Mouse (Mus musculus) erythroblast, adult 5-6 weeks (primary cell): ENCODE results near the gene Ddx19a. TPM values are rescaled to one million over a fixed set of nuclear protein-coding genes. Genes with fewer than 3 reads are reported as not detected.
"Not testable (repeated sequence)": the region's sequence is repeated elsewhere in the genome, so short reads cannot be mapped to it uniquely, and the experiment has no call there.

Experiments
- ATAC-seq: replicated peaks from 2 replicates; pipeline ENCODE4 v1.8.0; 2016; ENCODE audit warnings: moderate number of reproducible peaks, mild to moderate bottlenecking, moderate TSS enrichment, inconsistent platforms; ENCODE audit not compliant: poor library complexity, low FRiP score, severe bottlenecking
- total RNA-seq, 2 experiments: library from RNA; stranded (forward) in 1 of 2; stranded (reverse) in 1 of 2; fragments of 150-400 nt in 1 of 2; fragments of 200-764, 138-1000 nt in 1 of 2; gene quantifications; 2 replicates each; pipeline versions ENCODE4 v1.2.3 to v1.2.4; 2015 to 2017; ENCODE audit warnings: low replicate concordance in 2 of 2

Ddx19a gene
- total RNA-seq, 2 experiments from 2014 or later, result 9.5 to 13.1 TPM

DNA sequence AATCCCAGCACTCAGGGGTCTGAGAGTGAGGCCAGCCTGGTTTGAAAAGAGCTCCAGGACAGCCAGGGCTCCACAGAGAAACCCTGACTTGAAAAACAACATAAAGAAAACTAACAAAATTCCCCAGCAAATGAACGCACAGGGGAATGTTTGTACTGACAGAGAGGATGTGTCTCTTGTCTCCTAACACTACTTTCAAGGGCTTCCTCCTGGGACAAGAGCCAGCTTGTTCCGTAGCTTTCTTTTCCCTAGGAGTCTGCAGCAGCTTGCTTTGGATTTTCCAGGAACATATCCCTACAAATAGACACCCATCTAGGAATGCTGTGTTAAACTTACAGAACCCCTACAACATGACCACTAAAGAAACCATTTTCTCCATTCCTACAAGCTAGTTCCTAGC, 19.6 kb downstream of the Ddx19a start:
- ATAC-seq, result not testable (repeated sequence)

- ATAC-seq, result not testable (repeated sequence)
Observed at GRCm38 (mm10) chr8:110976532-110976931, 21.1 kb downstream of the Ddx19a start.

GRCm38 (mm10) chr8:110969910-110970770, 27.5 kb downstream of the Ddx19a start:
- peak; percentile 88 for ATAC-seq

DNA sequence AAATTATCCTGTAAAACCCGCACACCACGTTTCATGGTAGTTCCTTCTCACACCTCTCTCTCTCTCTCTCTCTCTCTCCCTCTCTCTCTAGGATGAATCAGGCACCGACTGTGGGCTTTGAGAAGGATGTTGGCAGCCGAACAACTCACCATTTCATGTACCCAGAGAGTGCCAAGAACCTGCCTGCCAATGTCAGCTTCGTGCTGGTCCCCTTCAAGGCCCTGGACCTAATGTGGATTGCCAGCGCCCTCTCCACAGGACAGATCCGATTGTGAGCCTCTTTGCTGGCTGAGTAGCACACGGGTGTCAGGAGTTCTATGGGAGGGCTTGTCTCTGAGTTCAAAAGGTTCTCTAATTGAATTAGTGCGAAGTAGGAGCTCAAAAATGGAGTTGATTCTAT, 30.3 kb downstream of the Ddx19a start:
- ATAC-seq, result no peak

DNA sequence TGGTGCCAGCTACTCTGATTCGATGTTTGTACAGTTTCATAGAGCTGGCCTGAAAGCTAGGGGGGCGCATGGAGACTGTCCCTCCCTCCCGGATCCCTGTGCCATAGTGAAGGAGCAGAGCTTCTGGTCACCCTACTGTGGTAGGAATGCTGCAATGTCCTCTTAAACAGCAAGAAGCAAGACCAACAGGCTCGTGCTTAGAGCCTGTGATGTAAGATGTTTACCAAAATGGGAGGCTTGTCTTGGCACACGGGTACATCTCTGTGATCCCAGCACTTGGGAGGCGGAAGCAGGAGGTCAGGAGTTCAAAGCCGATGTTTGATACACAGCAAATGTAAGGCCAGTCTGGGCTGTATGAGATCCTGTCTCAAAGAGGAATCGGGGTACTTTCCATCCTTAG, 31.0 kb downstream of the Ddx19a start:
- ATAC-seq, result no peak

- peak; percentile 9; the same call in 1 of the 2 replicates for ATAC-seq
Observed at GRCm38 (mm10) chr8:110965594-110965993, 32.0 kb downstream of the Ddx19a start.

DNA sequence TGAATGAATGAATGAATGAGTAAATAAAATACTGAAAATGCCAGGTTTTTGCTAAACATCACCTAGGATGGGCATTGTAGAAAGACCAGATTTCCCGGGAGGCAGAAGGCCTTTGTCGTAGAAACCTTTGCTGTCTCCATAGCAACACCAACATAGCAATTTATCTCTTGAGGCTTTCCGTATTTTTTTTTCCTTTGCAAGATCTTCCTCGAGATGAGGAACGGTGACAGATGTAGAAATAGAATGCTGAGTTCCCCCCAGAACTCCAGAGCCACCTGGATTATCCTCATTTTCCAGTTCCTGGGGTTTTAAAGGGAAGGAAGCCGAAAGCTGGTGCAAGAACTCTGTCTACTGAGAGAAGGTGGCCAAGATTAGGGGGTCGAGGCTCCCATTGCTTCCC, 32.9 kb downstream of the Ddx19a start:
- ATAC-seq, result no peak

GRCm38 (mm10) chr8:110963051-110963450, 34.5 kb downstream of the Ddx19a start:
- no peak for ATAC-seq

DNA sequence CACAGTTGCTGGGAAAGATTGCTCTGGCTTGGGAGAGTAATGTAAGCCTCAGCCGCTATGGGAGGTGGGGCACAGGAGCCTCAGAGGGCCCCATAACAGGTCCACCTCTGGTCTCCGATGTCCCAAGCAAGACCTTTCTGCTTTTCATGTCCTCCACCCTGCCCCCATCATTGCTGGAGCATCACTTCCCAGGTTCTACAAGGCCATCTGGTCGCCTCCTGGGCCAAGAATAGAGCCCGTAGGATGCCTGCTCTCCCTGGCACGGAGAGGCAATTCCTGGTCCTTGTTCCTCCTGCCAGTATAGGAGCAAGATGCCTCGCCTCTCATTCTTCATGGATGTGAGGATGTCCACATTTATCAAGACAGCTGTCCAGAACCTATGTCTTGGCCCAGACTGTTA, 37.7 kb downstream of the Ddx19a start:
- ATAC-seq, result no peak

DNA sequence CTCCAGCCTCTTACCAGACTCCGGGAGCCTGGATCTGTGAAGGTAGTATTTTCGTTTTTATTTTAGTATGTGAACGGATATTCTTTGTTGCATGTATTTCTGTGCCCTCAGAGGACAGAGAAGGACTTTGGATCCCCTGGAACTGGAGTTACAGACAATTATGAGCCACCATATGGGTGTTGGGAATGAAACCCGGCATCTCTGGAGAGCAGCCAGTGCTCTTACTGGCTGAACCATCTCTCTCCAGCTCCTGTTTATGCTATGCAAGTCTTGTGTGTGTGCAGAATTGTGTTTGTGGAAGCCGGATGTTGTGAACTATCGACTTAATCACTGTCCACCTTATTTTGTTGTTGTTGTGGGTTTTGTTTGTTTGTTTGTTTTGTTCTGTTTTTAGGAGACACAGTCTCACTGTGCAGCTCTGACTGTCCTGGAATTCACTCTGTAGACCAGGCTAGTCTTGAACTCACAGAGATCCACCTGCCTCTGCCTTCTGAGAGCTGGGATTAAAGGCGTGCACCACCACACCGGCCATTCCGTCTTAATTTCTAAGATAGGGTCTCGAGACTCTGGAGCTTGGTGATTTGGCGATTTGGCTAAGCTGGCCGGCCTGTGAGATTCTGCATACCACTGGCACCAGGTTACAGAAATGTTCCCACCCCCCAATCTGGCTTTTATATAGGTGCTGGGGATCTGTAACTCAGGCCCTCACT, 38.4 kb downstream of the Ddx19a start:
- no peak for ATAC-seq

GRCm38 (mm10) chr8:110958553-110958952, 39.0 kb downstream of the Ddx19a start:
- not testable (repeated sequence) for ATAC-seq

GRCm38 (mm10) chr8:110958135-110958534, 39.5 kb downstream of the Ddx19a start:
- no peak for ATAC-seq

DNA sequence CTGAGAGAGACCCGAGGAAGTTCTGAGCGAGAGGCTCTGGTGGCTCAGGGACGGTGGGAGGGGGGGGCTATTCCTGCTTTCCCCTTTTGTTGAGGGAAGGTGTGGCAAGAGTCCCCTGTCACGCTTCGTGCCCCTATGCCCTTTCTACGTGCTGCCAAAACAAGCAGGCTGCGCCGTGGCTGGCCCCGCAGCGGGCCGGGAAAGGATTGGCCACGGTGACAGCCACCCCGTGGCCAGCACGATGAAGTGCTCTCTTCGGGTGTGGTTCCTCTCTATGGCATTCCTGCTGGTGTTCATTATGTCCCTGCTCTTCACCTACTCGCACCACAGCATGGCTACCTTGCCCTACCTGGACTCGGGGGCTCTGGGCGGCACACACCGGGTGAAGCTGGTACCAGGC, 40.1 kb downstream of the Ddx19a start:
- ATAC-seq, result no peak

DNA sequence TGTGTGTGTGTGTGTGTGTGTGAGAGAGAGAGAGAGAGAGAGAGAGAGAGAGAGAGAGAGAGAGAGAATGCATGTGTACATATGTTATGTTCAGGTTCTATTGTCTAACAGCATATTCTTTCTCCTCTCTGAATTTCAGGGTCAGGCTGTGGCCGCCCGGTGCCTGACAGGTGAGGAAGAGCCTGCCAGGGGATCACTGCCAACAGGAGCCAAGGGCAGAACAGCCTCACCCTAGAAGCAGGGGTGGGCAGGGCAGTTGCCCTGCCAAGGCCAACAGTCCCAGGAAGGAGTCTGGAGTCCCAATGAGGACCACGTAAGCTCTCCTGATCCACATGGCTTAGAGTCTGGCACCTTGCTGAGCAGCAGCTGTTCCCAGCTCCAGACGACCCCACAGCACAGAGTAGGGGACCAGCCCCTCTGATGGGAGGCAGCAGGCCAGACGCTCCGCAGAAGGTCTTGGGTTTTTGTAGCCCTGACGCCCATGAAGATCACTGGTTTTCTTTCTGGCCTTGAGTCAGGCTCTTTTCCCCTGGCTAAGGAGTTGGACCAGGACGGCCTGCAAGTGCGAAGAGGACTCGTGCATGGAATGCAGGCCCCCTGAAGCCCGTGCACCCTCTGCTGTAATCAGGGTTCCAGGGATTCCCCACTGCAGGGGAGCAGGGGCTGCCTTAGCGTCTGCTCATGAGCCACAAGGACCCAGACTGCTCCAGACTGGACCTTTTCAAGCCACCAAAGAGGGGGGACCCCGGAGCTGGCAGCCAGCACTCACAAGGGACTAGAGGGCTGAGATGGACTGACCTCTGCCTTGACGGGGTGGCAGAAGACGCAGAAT, 40.8 kb downstream of the Ddx19a start:
- no peak for ATAC-seq

DNA sequence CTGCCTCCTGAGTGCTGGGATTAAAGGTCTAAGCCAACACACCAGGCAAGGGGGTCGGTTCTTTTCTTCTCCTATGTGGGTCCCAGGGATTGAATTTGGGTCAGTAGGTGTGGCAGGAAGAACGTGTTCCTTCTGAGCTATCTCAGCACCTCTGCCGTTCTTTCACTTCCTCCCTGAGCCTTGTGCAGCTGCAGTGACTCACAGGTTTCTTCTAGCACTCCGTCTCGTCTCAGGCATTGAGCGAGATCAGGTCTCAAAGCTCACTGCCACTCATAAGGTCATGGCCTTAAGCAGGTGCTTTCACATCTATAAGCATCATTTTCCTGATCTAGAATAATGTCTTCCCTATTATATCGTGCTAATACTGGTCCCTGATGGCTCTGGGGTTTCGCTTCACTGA, 42.8 kb downstream of the Ddx19a start:
- no peak for ATAC-seq

DNA sequence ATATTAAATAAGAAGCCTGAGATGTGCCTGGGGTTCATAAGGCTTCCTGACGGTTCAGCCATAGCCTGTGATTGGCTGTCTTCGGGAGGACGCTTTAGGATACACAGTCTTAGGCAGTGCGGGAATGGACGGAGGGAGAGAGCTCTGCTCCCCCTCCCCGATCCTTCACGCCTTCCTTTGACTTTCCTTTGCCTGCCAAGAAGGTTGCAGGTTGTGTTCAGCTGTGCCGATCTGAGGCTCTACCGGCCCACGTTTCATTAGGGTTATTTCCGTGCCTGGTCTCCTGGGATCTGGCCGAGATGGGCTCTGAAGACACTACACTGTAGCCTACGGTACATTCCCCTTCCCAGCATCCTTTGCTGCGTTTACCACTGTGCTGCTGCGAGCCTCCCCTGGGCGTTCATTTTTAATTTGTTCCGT, 47.5 kb downstream of the Ddx19a start:
- no peak for ATAC-seq

- no peak for ATAC-seq
Observed at GRCm38 (mm10) chr8:110945716-110946115, 51.9 kb downstream of the Ddx19a start.

GRCm38 (mm10) chr8:110944276-110944876, 53.2 kb downstream of the Ddx19a start:
- ATAC-seq, result no peak

DNA sequence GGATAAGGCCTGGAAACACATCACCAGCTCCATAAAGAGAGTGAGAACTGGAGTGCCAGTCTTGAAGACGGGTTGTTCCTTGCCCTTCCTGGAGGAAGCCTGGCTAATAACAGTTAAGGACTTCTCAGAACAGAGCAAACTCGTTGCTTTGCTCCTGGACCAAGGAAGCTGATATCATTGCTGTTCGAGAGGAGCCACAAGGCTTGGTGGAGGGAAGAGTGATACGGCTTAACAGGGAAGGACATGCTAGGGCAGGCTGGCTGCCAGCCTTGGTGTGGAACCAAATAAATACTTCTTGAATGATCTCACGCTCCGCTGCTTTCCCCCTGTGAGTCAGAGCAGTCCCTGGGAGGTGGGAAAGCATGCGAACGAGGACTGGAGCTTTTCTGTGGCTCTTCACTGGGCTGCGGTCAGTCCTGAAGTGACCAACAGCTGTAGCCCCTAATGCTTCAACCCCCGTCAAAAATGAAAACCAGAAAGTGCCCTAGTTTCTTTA, 56.1 kb downstream of the Ddx19a start:
- no peak for ATAC-seq
